Mouse (Mus musculus) lung, embryonic 14.5 days (tissue): ENCODE results near the gene Vps26b. TPM values are rescaled to one million over a fixed set of nuclear protein-coding genes. Genes with fewer than 3 reads are reported as not detected.

Experiments used
- ATAC-seq: fragments of 200-750 bp; cut with Nextera tagmentation; 2 replicates; pipeline ENCODE4 v1.8.0; 2017; ENCODE audit warnings: mild to moderate bottlenecking, moderate TSS enrichment, moderate library complexity; ENCODE audit not compliant: insufficient read depth
- DNase-seq: peaks from one replicate; pipeline ENCODE4 v3.0.0-alpha.2; 2015
- H3K27ac ChIP-seq: fragments of 300-500 bp; sonication (generic); 2 replicates; pipeline ENCODE4 v1.5.1; 2014; ENCODE audit warnings: low read depth, mild to moderate bottlenecking, moderate library complexity
- H3K27me3 ChIP-seq: fragments of 300-500 bp; sonication (generic); 2 replicates; pipeline ENCODE4 v1.6.1; 2014; ENCODE audit warnings: low read length, control low read depth; ENCODE audit not compliant: insufficient read depth
- H3K36me3 ChIP-seq: fragments of 300-500 bp; sonication (generic); 2 replicates; pipeline ENCODE4 v1.6.1; 2014; ENCODE audit warnings: control low read depth; ENCODE audit not compliant: insufficient read depth
- H3K4me1 ChIP-seq: fragments of 300-500 bp; sonication (generic); 2 replicates; pipeline ENCODE4 v1.6.1; 2014; ENCODE audit warnings: antibody characterized with exemption, control low read depth; ENCODE audit not compliant: insufficient read depth
- H3K4me2 ChIP-seq: fragments of 300-500 bp; sonication (generic); 2 replicates; pipeline ENCODE4 v1.6.1; 2014; ENCODE audit warnings: mild to moderate bottlenecking
- H3K4me3 ChIP-seq: fragments of 300-500 bp; sonication (generic); 2 replicates; pipeline ENCODE4 v1.5.1; 2014; ENCODE audit warnings: low read depth, low read length
- H3K9ac ChIP-seq: fragments of 300-500 bp; sonication (generic); 2 replicates; pipeline ENCODE4 v1.6.1; 2014
- H3K9me3 ChIP-seq: fragments of 300-500 bp; sonication (generic); 2 replicates; pipeline ENCODE4 v1.6.1; 2016; ENCODE audit warnings: low read depth, low read length, control low read depth
- CTCF ChIP-seq: IDR thresholded peaks from 2 replicates; pipeline ENCODE4 v1.5.1; 2016; ENCODE audit warnings: antibody characterized with exemption, low read depth
- WGBS: fragments of 180-500 bp; shearing (Covaris S2); extraction: QIAGEN DNeasy Blood & Tissue Kit; methylation state at CpG from one replicate; pipeline ENCODE4 v1.1.7; 2014; 5-methylcytosine and 5-hydroxymethylcytosine counted together
- polyA plus RNA-seq: library from polyadenylated mRNA; unstranded; fragments of >200 nt; fragmentation: Nextera tagmentation; extraction: Ambion mirVana; gene quantifications from 2 replicates; pipeline ENCODE4 v1.2.1, GENCODE M21; 2014

The Vps26b gene
- polyA plus RNA-seq, 1 experiment from 2014 or later, result 38.8 TPM

DNA sequence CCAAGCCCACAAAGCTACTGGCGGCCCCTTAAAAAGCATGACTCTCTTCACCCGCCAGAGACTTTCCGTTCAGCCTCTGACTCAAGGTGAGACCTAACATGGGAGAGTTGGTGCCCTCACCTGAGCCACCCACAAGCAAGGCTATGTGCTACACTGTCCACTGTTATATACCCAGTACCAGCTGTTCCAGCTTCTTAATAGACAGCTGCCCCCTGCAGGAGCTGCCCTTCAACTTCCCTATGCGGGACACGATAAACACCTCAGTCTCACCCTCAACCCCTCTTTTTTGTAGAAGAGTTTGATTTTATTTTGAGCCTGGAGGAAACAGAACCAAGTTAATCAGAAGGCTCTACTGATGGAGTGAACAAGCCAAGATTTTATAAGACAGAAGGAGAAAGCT is 23.0 kb downstream of the Vps26b start:
- no peak overlapping the region for H3K4me3 ChIP-seq
- DNase-seq (no peak), ATAC-seq (no peak)
- peaks cover 80% of the 10 kb centered on the region for H3K36me3 ChIP-seq
- H3K27ac ChIP-seq, result no peak overlapping the region
- WGBS, result 87% methylated on average over 5 of the region's 5 CpGs
- H3K27me3 ChIP-seq, result no peaks in the 10 kb centered on the region
- TF ChIP-seq CTCF, result peak; percentile 12; the same call in 1 of the 2 replicates
- no peak overlapping the region for H3K9ac ChIP-seq
- no peaks in the 10 kb centered on the region for H3K9me3 ChIP-seq
- no peak overlapping the region for H3K4me2 ChIP-seq
- H3K4me1 ChIP-seq, result no peaks in the 10 kb centered on the region

DNA sequence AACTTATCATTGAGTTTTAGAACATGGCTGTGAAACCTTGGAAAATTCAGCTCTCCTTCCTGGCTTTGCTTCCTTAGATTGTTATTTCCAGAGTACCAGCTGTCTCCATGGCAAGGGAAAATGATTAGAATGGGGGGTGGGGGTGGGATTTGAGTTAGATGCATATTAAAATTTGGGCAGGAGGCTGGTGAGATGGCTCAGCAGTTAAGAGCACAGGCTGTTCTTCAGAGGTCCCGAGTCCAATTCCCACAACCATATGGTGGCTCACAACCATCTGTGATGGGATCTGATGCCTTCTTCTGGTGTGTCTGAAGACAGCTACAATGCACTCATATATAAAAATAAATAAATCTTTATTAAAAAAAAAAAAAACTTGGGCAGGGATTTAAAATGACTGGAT is 23.9 kb downstream of the Vps26b start:
- Histone ChIP-seq H3K4me3 (no peak overlapping the region), H3K9me3 (no peaks in the 10 kb centered on the region), H3K36me3 (peaks cover 72% of the 10 kb centered on the region), H3K4me1 (peaks cover 1% of the 10 kb centered on the region; the same call in 1 of the 2 replicates), H3K4me2 (no peak overlapping the region), H3K27ac (no peak overlapping the region), H3K9ac (no peak overlapping the region), H3K27me3 (no peaks in the 10 kb centered on the region)
- DNase-seq (no peak), ATAC-seq (no peak)
- no peak for TF ChIP-seq CTCF
- 80% methylated on average over 1 of the region's 1 CpGs for WGBS

DNA sequence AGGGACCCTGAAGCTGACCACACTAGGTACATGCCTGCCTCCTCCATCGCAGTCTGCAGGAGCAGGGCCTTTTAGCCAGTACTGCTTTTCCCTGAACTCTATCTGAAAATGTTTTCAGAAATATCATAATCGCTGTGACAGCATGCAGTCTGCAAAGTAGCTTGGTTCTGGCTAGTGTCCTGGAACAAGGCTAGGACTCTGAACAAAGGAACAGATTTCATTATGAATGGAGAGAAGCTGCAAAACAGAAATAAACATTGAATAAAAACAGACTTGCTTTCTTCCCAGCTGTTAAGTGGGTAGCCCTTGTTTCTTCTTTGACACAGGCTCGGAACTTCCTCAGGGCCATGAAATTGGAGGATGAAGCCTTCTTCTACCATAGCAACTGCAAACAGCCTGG is 24.6 kb downstream of the Vps26b start:
- Histone ChIP-seq H3K9me3 (no peaks in the 10 kb centered on the region), H3K4me2 (no peak overlapping the region), H3K27me3 (no peaks in the 10 kb centered on the region), H3K4me1 (peaks cover 7% of the 10 kb centered on the region; the same call in 1 of the 2 replicates), H3K27ac (no peak overlapping the region), H3K36me3 (peaks cover 65% of the 10 kb centered on the region), H3K9ac (no peak overlapping the region), H3K4me3 (no peak overlapping the region)
- ATAC-seq (no peak), DNase-seq (no peak)
- TF ChIP-seq CTCF, result no peak
- WGBS, result 91% methylated on average over 3 of the region's 3 CpGs

DNA sequence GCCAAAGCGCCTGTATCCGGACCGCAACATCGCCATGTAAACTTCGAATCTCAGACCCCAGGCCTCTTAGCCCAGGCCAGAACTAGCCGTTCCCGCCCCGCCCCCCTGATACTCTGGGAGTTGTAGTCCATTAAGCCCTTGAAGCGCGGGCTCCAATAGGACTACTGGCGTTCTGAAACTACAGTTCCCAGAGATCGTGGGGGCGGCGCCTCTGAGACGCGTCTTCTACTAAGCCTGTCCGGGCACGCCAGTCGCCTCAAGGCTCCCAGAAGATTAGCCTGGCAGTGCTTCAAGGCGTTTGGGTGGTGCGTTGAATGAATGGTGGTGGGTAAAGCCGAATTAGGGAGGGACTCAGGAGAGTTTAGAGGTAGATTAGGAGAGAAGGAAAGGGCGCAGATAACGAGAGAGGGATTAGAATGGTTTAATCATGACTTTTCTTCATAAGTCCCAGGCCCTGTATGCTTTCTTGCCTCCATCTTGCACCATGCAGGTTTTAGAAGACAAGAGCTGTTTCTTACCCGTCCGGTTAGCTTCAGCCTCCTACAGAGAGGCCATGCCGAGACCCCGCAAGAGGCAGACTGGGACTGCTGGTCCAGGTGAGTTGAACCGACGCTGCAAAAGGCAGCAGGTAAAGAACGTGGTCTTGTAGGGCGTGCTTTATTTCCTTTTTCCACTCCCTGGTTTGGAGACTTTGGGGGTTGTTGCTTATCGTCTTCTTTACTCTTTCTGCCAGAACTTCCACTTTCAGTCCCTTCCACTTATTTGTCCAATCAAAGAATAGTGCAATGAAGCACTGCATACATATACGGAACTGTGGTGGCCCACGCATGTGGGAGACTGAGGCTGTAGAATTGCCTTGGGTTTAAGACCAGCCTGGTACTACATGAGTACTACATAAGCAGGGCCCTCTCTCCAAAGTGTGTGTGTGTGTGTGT is 30.1 kb downstream of the Vps26b start, which contains the start of the genes Acad8 and Thyn1:
Acad8 (minus strand) TSS at position 106 of the 935 bp plus-strand sequence.
Thyn1 (plus strand) TSS at position 250 of the 935 bp plus-strand sequence.
- Histone ChIP-seq H3K9me3 (no peaks in the 10 kb centered on the region), H3K4me3 (peak within 1 kb of the TSS; percentile 72), H3K9ac (peak within 1 kb of the TSS; percentile 82), H3K27ac (peak within 1 kb of the TSS; percentile 75), H3K36me3 (peaks cover 13% of the 10 kb centered on the region), H3K4me1 (peaks cover 7% of the 10 kb centered on the region; the same call in 1 of the 2 replicates), H3K4me2 (peak within 1 kb of the TSS; percentile 69), H3K27me3 (no peaks in the 10 kb centered on the region)
- peak; percentile 99 for DNase-seq
- TF ChIP-seq CTCF, result no peak
- peak; percentile 100 for ATAC-seq
- under 1% methylated on average over 35 of the region's 35 CpGs for WGBS

DNA sequence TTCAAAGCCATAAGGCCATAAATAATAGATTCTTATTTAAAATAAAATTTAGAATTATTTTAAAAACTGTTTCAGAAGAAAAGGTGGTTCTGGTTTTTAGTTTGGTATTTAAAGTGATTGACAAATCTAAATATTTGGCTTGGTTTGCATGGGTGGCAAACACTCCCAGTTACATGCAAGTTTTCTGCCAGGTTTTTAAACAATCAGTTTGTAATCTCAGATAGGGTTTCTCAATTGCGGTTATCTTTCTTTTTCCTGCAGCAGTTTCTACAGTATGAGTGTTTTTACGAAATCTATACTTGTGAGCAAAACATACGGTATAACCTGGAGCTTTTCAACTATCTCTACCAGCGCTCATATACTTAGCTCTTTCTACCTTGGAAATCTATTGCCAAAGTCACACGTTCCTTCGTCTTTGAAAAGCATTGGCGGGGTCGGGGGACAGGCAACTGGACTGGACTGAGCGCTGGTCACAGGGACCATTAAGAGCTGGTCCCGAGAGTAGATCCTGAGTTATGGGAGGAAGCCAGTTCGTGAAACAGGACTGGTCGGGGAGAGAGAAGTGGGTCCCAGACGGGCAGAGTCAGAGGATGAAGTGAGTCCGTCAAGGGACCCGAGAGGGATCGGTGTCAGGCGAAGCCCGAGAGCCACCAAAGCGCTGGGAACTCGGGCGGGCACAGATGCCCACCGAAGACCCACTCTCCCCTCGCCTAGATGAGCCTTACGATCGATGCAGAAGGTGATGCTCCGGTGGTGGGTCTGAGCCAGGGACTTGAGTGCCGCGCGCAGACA is 31.0 kb downstream of the Vps26b start:
- Histone ChIP-seq H3K27ac (peak overlapping the region; percentile 73), H3K4me2 (peak overlapping the region; percentile 69), H3K4me3 (peak overlapping the region; percentile 72), H3K4me1 (peaks cover 7% of the 10 kb centered on the region; the same call in 1 of the 2 replicates), H3K36me3 (peaks cover 5% of the 10 kb centered on the region), H3K9me3 (no peaks in the 10 kb centered on the region), H3K27me3 (no peaks in the 10 kb centered on the region), H3K9ac (peak overlapping the region; percentile 82)
- no peak for TF ChIP-seq CTCF
- DNase-seq (no peak), ATAC-seq (peak; percentile 65)
- WGBS, result under 1% methylated on average over 29 of the region's 29 CpGs

DNA sequence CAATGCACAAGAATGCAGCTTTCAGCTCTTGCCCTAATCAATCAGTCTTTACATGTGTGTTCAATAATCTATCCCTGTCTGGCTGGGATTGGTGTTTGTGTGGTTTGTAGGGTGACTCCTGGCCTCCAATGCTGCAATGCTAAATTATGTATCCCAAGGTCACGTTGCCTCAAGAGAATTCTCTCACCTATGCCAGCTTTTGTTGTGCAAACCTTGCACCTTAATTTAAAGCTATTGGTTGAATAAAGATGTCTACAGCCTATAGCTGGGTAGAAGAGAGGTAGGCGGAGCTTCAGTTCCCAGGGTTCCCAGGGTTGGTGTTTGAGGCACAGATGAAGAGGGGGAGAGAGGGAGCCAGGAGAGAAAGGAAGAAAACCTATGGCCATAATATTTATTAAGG is 32.4 kb downstream of the Vps26b start:
- no peak for TF ChIP-seq CTCF
- DNase-seq (no peak), ATAC-seq (no peak)
- no peaks in the 10 kb centered on the region for H3K27me3 ChIP-seq
- H3K4me1 ChIP-seq, result peaks cover 7% of the 10 kb centered on the region; the same call in 1 of the 2 replicates
- 97% methylated on average over 2 of the region's 2 CpGs for WGBS
- H3K4me2 ChIP-seq, result no peak overlapping the region
- no peak overlapping the region for H3K27ac ChIP-seq
- H3K4me3 ChIP-seq, result no peak overlapping the region
- H3K9me3 ChIP-seq, result no peaks in the 10 kb centered on the region
- no peaks in the 10 kb centered on the region for H3K36me3 ChIP-seq
- H3K9ac ChIP-seq, result no peak overlapping the region

DNA sequence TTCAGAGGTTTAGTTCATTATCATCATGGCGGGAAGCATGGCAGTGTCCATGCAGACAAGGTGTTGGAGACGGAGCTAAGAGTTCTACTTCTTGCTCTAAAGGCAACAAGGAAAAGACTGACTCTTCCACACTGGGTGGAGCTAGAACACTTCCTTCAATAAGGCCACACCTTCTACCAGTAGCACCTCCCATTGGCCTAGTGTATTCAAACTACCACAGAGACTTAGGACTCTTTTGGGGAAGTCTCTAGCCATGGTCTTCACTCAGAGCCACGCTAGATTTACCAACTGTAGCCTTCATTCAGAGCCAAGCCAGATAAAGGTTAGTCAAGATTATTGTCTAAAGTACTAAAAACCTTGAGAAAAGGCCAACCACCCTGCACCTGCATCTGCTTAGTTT is 32.8 kb downstream of the Vps26b start:
- Histone ChIP-seq H3K27ac (no peak overlapping the region), H3K4me3 (no peak overlapping the region), H3K9me3 (no peaks in the 10 kb centered on the region), H3K9ac (no peak overlapping the region), H3K36me3 (no peaks in the 10 kb centered on the region), H3K4me1 (peaks cover 7% of the 10 kb centered on the region; the same call in 1 of the 2 replicates), H3K27me3 (no peaks in the 10 kb centered on the region), H3K4me2 (no peak overlapping the region)
- DNase-seq (no peak), ATAC-seq (no peak)
- WGBS, result 87% methylated on average over 3 of the region's 3 CpGs
- TF ChIP-seq CTCF, result no peak
